Mouse (Mus musculus): ENCODE data around the gene Pou2f3. TPM values are rescaled to one million over a fixed set of nuclear protein-coding genes. Genes with fewer than 3 reads are reported as not detected.

The Pou2f3 gene
- total RNA-seq, 2 experiments from 2014 or later, result not detected

DNA sequence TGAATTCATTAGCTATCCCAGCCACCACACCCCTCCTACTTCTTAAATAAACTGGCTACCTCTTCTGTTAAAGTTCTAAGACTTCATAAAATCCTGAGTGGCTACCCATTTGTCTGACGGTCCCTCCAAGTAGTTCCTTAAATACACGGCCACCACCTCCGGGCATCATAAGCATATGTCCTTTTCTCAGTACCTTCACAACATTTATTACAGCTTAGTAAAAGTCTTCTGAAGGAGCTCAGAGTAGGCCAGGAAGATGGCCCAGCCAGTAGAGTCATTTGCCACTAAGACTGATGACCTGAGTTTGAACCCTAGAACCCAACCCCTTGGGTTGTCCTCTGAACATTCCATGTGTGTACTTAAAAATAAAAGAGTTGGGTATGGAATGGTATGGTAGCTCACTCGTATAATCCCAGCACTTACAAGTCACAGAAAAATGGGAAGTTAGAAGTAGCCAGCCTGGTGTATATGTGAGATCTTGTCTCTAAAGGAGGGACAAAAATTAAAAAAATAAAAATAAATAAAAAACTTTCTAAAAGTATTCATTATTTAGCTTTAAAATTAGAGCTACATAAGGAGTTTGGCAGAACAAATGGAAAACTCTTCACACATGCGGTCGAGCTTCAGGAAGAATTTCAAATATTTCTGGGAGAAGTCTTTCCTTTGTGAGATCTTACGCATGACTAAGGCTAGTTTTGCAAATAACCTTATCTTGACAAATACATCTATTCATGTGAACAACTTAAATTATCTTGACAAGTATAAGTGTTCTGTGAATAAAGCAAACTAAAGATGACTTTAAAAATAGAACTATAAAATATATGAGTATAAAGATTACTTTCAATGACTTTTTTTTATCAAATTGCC is 125.4 kb downstream of the Pou2f3 start:
- no peak for DNase-seq (ENCODE audit: low spot score in 2 of 2)

DNA sequence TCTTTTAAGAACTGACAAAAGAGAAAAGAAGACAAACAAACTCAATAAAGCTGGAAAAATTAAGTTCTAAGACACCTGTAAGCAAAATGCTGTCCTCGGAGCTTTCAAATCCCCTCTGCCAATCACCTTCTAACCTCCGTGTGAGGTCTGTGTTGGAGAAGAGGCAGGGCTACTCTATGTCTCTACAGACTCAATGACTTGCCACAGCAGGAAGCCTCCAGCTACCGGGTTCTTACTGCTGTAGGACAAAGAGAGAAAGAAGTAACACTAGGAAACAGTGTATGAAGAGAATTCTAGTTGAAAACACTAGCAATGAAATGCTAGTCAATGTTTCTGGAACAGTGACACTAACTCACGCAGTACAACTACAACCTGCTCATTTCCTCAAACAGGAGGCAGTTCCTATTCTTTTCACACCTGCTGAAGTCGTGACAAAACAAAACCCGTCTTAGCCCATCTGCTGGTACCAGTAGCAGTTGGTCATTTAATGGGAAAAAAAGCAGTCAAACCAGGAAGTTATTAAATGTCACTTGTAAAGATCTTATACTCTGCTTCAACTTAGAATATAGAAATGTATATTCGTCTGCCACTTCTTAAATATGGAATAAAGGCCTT is 126.6 kb downstream of the Pou2f3 start:
- DNase-seq (ENCODE audit: low spot score in 2 of 2), result no peak

DNA sequence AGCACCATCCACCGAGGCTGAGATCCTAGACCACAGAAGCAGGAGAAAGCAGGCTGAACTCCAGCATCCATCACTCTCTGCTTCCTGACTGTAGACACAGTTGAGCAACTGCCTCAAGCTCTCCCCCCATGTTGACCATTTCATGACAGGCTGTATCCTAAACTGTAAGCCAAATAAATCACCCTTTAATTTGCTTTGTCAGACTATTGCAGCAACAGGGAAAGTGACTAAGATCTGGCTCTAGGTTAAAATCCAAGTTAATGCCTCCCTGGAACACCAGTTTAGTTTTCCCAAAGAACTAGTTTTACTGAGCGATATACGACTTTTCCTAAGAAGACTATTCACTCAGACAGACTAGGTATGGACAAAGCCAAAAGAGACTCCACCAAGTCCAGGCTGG is 131.5 kb downstream of the Pou2f3 start:
- DNase-seq (ENCODE audit: low spot score in 2 of 2), result no peak

DNA sequence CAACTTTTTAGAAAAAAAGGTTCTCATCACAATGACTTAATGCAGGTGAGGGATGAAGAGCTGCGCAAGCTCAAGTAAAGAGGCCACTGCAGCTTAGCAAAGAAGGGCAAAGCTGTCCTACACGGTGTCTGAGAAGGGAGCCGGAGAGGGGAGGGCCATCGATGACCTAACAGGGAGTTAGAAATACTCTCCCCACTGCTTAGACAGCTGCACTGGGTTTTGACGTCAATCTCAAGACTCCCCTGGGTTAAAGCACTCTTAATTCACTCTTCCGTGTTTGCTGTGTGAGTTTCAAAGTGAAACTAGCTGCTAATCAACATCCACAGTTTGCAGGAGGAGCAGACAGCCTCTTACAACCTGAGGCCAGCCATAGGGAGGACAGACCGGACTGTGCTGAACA is 134.0 kb downstream of the Pou2f3 start:
- no peak for DNase-seq (ENCODE audit: low spot score in 2 of 2)

DNA sequence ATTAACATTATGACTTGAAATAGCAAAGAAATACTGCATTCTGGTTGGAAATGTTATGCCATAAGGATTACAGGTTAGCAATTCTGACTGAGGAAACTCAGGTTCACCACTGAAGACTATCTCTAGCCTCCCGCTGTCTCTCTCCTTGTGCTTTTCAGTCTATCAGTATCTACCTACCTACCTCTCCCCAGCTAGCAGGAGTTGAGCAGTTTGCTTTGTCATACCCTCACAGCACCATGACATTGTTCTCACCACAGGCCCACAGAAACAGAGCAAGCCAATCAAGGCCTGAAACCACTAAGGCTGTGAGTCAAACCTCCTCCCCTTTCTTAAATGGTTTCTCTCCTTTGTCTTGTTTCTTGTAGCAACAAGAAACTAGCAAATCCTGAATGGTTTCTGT is 135.6 kb downstream of the Pou2f3 start:
- DNase-seq (ENCODE audit: low spot score in 2 of 2), result no peak

Other genes with a start within 250 kb of the Pou2f3 start
- gene Arhgef12, start 103.1 kb downstream of the Pou2f3 start, total RNA-seq (2021), result 100 to 1,000 TPM; 151 to 163 TPM
- 10 to 100 TPM; 19.9 TPM for gene Tmem136, start 93.8 kb downstream of the Pou2f3 start, total RNA-seq (2021)
- 10 to 100 TPM; 18.2 to 24.4 TPM for gene Oaf, start 29.5 kb upstream of the Pou2f3 start, total RNA-seq (2021)
- gene Trim29, start 100.5 kb upstream of the Pou2f3 start, total RNA-seq (2021), result under 1 TPM; 0.44 to 0.67 TPM

Data from layer of hippocampus, postnatal 14 days (tissue).